Mouse (Mus musculus) embryonic facial prominence, embryonic 10.5 days (tissue): ENCODE measurements around the gene Trim41. TPM values are rescaled to one million over a fixed set of nuclear protein-coding genes. Genes with fewer than 3 reads are reported as not detected.
A peak's percentile ranks its signal among the peaks of the same experiment; 100 is the strongest.

Experiments
- DNase-seq: peaks from one replicate; pipeline ENCODE4 v3.0.0-alpha.2; 2017; ENCODE audit warnings: low spot score
- H3K27ac ChIP-seq: fragments of 300-500 bp; sonication (generic); replicated peaks from 2 replicates; pipeline ENCODE4 v1.5.1; 2016; ENCODE audit warnings: mild to moderate bottlenecking
- H3K27me3 ChIP-seq: fragments of 300-500 bp; sonication (generic); replicated peaks from 2 replicates; pipeline ENCODE4 v1.6.1; 2016; ENCODE audit warnings: low read depth, mild to moderate bottlenecking; ENCODE audit not compliant: poor library complexity, severe bottlenecking
- H3K36me3 ChIP-seq: fragments of 300-500 bp; sonication (generic); replicated peaks from 2 replicates; pipeline ENCODE4 v1.6.1; 2016; ENCODE audit warnings: mild to moderate bottlenecking, moderate library complexity
- H3K4me1 ChIP-seq: fragments of 300-500 bp; sonication (generic); 2 replicates; pipeline ENCODE4 v1.6.1; 2016
- H3K4me3 ChIP-seq: fragments of 300-500 bp; sonication (generic); 2 replicates; pipeline ENCODE4 v1.5.1; 2016; ENCODE audit warnings: mild to moderate bottlenecking, moderate library complexity
- H3K9me3 ChIP-seq: fragments of 300-500 bp; sonication (generic); 2 replicates; pipeline ENCODE4 v1.6.1; 2016; ENCODE audit warnings: mild to moderate bottlenecking
- WGBS: fragments of 180-500 bp; shearing (Covaris S2); methylation state at CpG from one replicate; pipeline ENCODE4 v1.1.7; 2016; 5-methylcytosine and 5-hydroxymethylcytosine counted together
- polyA plus RNA-seq: library from polyadenylated mRNA; unstranded; fragments of >200 nt; fragmentation: Nextera tagmentation; extraction: Ambion mirVana; gene quantifications from 2 replicates; pipeline ENCODE4 v1.2.1, GENCODE M21; 2016

Trim41 gene
- polyA plus RNA-seq, 1 experiment from 2014 or later: 4.6 TPM

GRCm38 (mm10) chr11:48820308-48820674, 3.1 kb upstream of the Trim41 start:
- peaks cover 7% of the 10 kb centered on the region for H3K36me3 ChIP-seq
- H3K4me3 ChIP-seq: no peak overlapping the region
- H3K27ac ChIP-seq: no peak overlapping the region
- H3K9me3 ChIP-seq: no peaks in the 10 kb centered on the region
- no peak for DNase-seq
- H3K27me3 ChIP-seq: peaks cover 16% of the 10 kb centered on the region
- H3K4me1 ChIP-seq: peaks cover 28% of the 10 kb centered on the region

- Histone ChIP-seq H3K27ac (no peak overlapping the region), H3K27me3 (peaks cover 10% of the 10 kb centered on the region), H3K4me1 (peaks cover 33% of the 10 kb centered on the region), H3K36me3 (peaks cover 12% of the 10 kb centered on the region), H3K9me3 (no peaks in the 10 kb centered on the region), H3K4me3 (no peak overlapping the region)
- 78% methylated on average over 7 of the region's 7 CpGs for WGBS
- no peak for DNase-seq
Observed at GRCm38 (mm10) chr11:48819614-48820307, 2.6 kb upstream of the Trim41 start.

GRCm38 (mm10) chr11:48818346-48818745, 1.2 kb upstream of the Trim41 start:
- Histone ChIP-seq H3K9me3 (no peaks in the 10 kb centered on the region), H3K27me3 (no peaks in the 10 kb centered on the region), H3K27ac (no peak overlapping the region), H3K36me3 (peaks cover 25% of the 10 kb centered on the region), H3K4me3 (peak overlapping the region; percentile 88), H3K4me1 (peaks cover 22% of the 10 kb centered on the region)
- under 1% methylated on average over 16 of the region's 16 CpGs for WGBS
- peak; percentile 83 for DNase-seq

- Histone ChIP-seq H3K27me3 (no peaks in the 10 kb centered on the region), H3K27ac (peak overlapping the region; percentile 95), H3K4me1 (peaks cover 18% of the 10 kb centered on the region), H3K9me3 (no peaks in the 10 kb centered on the region), H3K36me3 (peaks cover 30% of the 10 kb centered on the region), H3K4me3 (peak overlapping the region; percentile 88)
- 8% methylated on average over 9 of the region's 9 CpGs for WGBS
- DNase-seq: no peak
Observed at GRCm38 (mm10) chr11:48817794-48818193, 641 bp upstream of the Trim41 start.

- Histone ChIP-seq H3K27me3 (no peaks in the 10 kb centered on the region), H3K27ac (peak overlapping the region; percentile 95), H3K9me3 (no peaks in the 10 kb centered on the region), H3K4me1 (peaks cover 16% of the 10 kb centered on the region), H3K4me3 (peak overlapping the region; percentile 88), H3K36me3 (peaks cover 45% of the 10 kb centered on the region)
- peak; percentile 78 for DNase-seq
- WGBS: 3% methylated on average over 23 of the region's 23 CpGs
Observed at GRCm38 (mm10) chr11:48816281-48816781, 822 bp downstream of the Trim41 start.

- peak overlapping the region; percentile 88 for H3K4me3 ChIP-seq
- H3K27me3 ChIP-seq: no peaks in the 10 kb centered on the region
- 79% methylated on average over 16 of the region's 16 CpGs for WGBS
- H3K4me1 ChIP-seq: peaks cover 16% of the 10 kb centered on the region
- no peaks in the 10 kb centered on the region for H3K9me3 ChIP-seq
- DNase-seq: no peak
- peak overlapping the region; percentile 95; the same call in 1 of the 2 replicates for H3K27ac ChIP-seq
- peaks cover 50% of the 10 kb centered on the region for H3K36me3 ChIP-seq
Observed at GRCm38 (mm10) chr11:48815851-48816250, 1.3 kb downstream of the Trim41 start.

- Histone ChIP-seq H3K9me3 (no peaks in the 10 kb centered on the region), H3K4me1 (peaks cover 16% of the 10 kb centered on the region), H3K4me3 (no peak overlapping the region), H3K27ac (no peak overlapping the region), H3K36me3 (peaks cover 70% of the 10 kb centered on the region), H3K27me3 (no peaks in the 10 kb centered on the region)
- DNase-seq: no peak
Observed at GRCm38 (mm10) chr11:48813782-48814181, 3.4 kb downstream of the Trim41 start.

GRCm38 (mm10) chr11:48810142-48810541, 7.0 kb downstream of the Trim41 start:
- peaks cover 98% of the 10 kb centered on the region for H3K36me3 ChIP-seq
- WGBS: 91% methylated on average over 2 of the region's 2 CpGs
- H3K4me1 ChIP-seq: peaks cover 3% of the 10 kb centered on the region

GRCm38 (mm10) chr11:48809434-48809830, 7.7 kb downstream of the Trim41 start:
- Histone ChIP-seq H3K4me1 (no peaks in the 10 kb centered on the region), H3K27ac (no peak overlapping the region), H3K36me3 (peaks cover 98% of the 10 kb centered on the region), H3K27me3 (no peaks in the 10 kb centered on the region), H3K9me3 (no peaks in the 10 kb centered on the region), H3K4me3 (no peak overlapping the region)
- 79% methylated on average over 4 of the region's 4 CpGs for WGBS
- DNase-seq: no peak

More at GRCm38 (mm10) chr11:48810142-48810541, 7.0 kb downstream of the Trim41 start:
- Histone ChIP-seq H3K27ac (no peak overlapping the region), H3K27me3 (no peaks in the 10 kb centered on the region), H3K4me3 (no peak overlapping the region), H3K9me3 (no peaks in the 10 kb centered on the region)
- DNase-seq: no peak

GRCm38 (mm10) chr11:48808737-48809433, 8.3 kb downstream of the Trim41 start:
- no peak overlapping the region for H3K27ac ChIP-seq
- H3K9me3 ChIP-seq: no peaks in the 10 kb centered on the region
- 78% methylated on average over 16 of the region's 16 CpGs for WGBS
- no peak for DNase-seq
- no peaks in the 10 kb centered on the region for H3K4me1 ChIP-seq
- no peaks in the 10 kb centered on the region for H3K27me3 ChIP-seq
- H3K36me3 ChIP-seq: peaks cover 99% of the 10 kb centered on the region
- no peak overlapping the region for H3K4me3 ChIP-seq

- Histone ChIP-seq H3K36me3 (peaks cover 100% of the 10 kb centered on the region), H3K4me1 (0 out of 2 replicates have a peak, but pooled peaks cover 1% of the 10 kb centered on the region), H3K27ac (no peak overlapping the region), H3K27me3 (no peaks in the 10 kb centered on the region), H3K4me3 (no peak overlapping the region), H3K9me3 (no peaks in the 10 kb centered on the region)
- DNase-seq: no peak
Observed at GRCm38 (mm10) chr11:48808304-48808646, 8.9 kb downstream of the Trim41 start.

- peaks cover 100% of the 10 kb centered on the region for H3K36me3 ChIP-seq
Observed at GRCm38 (mm10) chr11:48807563-48808303, 9.4 kb downstream of the Trim41 start.

More at GRCm38 (mm10) chr11:48807563-48808303, 9.4 kb downstream of the Trim41 start:
- 68% methylated on average over 14 of the region's 14 CpGs for WGBS
- H3K27ac ChIP-seq: no peak overlapping the region
- H3K4me1 ChIP-seq: peaks cover 6% of the 10 kb centered on the region; the same call in 1 of the 2 replicates
- H3K9me3 ChIP-seq: no peaks in the 10 kb centered on the region
- H3K4me3 ChIP-seq: no peak overlapping the region
- H3K27me3 ChIP-seq: no peaks in the 10 kb centered on the region
- peak; percentile 33 for DNase-seq
